Mouse (Mus musculus): ENCODE data around the gene Myl9. TPM values are rescaled to one million over a fixed set of nuclear protein-coding genes. Genes with fewer than 3 reads are reported as not detected.

Myl9 gene
- total and polyA plus RNA-seq, 3 experiments, result 1.2 to 1.3 TPM; not detected in 1

- Histone ChIP-seq H3K9me3 (replicated peaks; ENCODE audit: insufficient read depth, low read length) (no peaks in the 10 kb centered on the region), H3K79me2 (ENCODE audit: control insufficient read depth, insufficient read depth, low read length, poor library complexity) (no peaks in the 10 kb centered on the region), H3K4me1 (ENCODE audit: control insufficient read depth in 1 of 2, insufficient read depth in 2 of 2, low read length in 2 of 2) (peaks cover under 1 to 7% of the 10 kb centered on the region in 2 experiments; a peak in 3 of 4 replicates), H3K36me3 (ENCODE audit: control insufficient read depth in 1 of 2, insufficient read depth in 2 of 2, low read length in 2 of 2) (peaks cover 0 to 5% of the 10 kb centered on the region in 2 experiments; a peak in 2 of 4 replicates), H3K27ac (ENCODE audit: control insufficient read depth, low read depth, low read length) (no peak overlapping the region), H3K4me3 (ENCODE audit: control insufficient read depth in 1 of 2, insufficient read depth in 1 of 2, low read depth in 2 of 2, low read length in 2 of 2) (no peak overlapping the region), H3K9ac (ENCODE audit: control insufficient read depth, low read depth, low read length, poor library complexity, severe bottlenecking) (no peak overlapping the region), H3K27me3 (ENCODE audit: control insufficient read depth in 1 of 2, insufficient read depth in 2 of 2, low read length in 2 of 2) (no peaks in the 10 kb centered on the region)
- no peak for DNase-seq (ENCODE audit: low read depth, low spot score)
- no peak for TF ChIP-seq ZC3H11A (IDR thresholded peaks at IDR 0.05; ENCODE audit: low read depth, low read length)
- TF ChIP-seq POLR2AphosphoS5 (IDR thresholded peaks at IDR 0.05; ENCODE audit: borderline replicate concordance, low read depth, low read length), result no peak
- TF ChIP-seq BHLHE40 (IDR thresholded peaks at IDR 0.05; ENCODE audit: borderline replicate concordance, low read depth, low read length), result no peak
- TF ChIP-seq E2F4 (IDR thresholded peaks at IDR 0.05; ENCODE audit: borderline replicate concordance, low read depth, low read length), result no peak
- no peak for TF ChIP-seq ZNF384 (IDR thresholded peaks at IDR 0.05; ENCODE audit: low read depth, low read length)
- no peak for TF ChIP-seq NRF1 (IDR thresholded peaks at IDR 0.05; ENCODE audit: insufficient read depth, low read depth, low read length, poor library complexity, severe bottlenecking)
- no peak for TF ChIP-seq CTCF (IDR thresholded peaks at IDR 0.05 in 2 of 3, conservative IDR thresholded peaks at IDR 0.05 in 1 of 3; ENCODE audit: control insufficient read depth in 1 of 3, insufficient read depth in 1 of 3, low read depth in 2 of 3, low read length in 3 of 3, poor library complexity in 1 of 3, severe bottlenecking in 1 of 3)
- no peak for TF ChIP-seq UBTF (IDR thresholded peaks at IDR 0.05; ENCODE audit: borderline replicate concordance, insufficient read depth, low read depth, low read length)
These were observed 38.4 kb upstream of the Myl9 start for GRCm38 (mm10) chr2:156736846-156737245.

- H3K9ac ChIP-seq (ENCODE audit: control insufficient read depth, low read depth, low read length, poor library complexity, severe bottlenecking), result no peak overlapping the region
- H3K27me3 ChIP-seq (ENCODE audit: control insufficient read depth in 1 of 2, insufficient read depth in 2 of 2, low read length in 2 of 2), result no peaks in the 10 kb centered on the region
- no peak for DNase-seq (ENCODE audit: low read depth, low spot score)
- H3K36me3 ChIP-seq (ENCODE audit: control insufficient read depth in 1 of 2, insufficient read depth in 2 of 2, low read length in 2 of 2), result no peaks in the 10 kb centered on the region
- H3K4me1 ChIP-seq (ENCODE audit: control insufficient read depth in 1 of 2, insufficient read depth in 2 of 2, low read length in 2 of 2), result no peaks in the 10 kb centered on the region
- TF ChIP-seq USF1 (IDR thresholded peaks at IDR 0.05; ENCODE audit: low read depth, low read length) (no peak), CTCF (IDR thresholded peaks at IDR 0.05 in 2 of 3, conservative IDR thresholded peaks at IDR 0.05 in 1 of 3; ENCODE audit: control insufficient read depth in 1 of 3, insufficient read depth in 1 of 3, low read depth in 2 of 3, low read length in 3 of 3, poor library complexity in 1 of 3, severe bottlenecking in 1 of 3) (no peak), MAZ (IDR thresholded peaks at IDR 0.05; ENCODE audit: low read depth, low read length) (no peak), UBTF (IDR thresholded peaks at IDR 0.05; ENCODE audit: borderline replicate concordance, insufficient read depth, low read depth, low read length) (no peak), KAT2A (conservative IDR thresholded peaks at IDR 0.05; ENCODE audit: low read depth, low read length) (no peak), MAFK (IDR thresholded peaks at IDR 0.05; ENCODE audit: borderline replicate concordance, low read depth, low read length) (no peak), GABPA (IDR thresholded peaks at IDR 0.05; ENCODE audit: low read depth, low read length) (no peak), SMC3 (IDR thresholded peaks at IDR 0.05; ENCODE audit: low read depth, low read length) (no peak), POLR2AphosphoS2 (IDR thresholded peaks at IDR 0.05; ENCODE audit: low read length) (no peak), ZKSCAN1 (IDR thresholded peaks at IDR 0.05; ENCODE audit: low read depth, low read length) (no peak), GATA1 (IDR thresholded peaks at IDR 0.05; ENCODE audit: low read depth, low read length) (no peak), E2F4 (IDR thresholded peaks at IDR 0.05; ENCODE audit: borderline replicate concordance, low read depth, low read length) (no peak), MYC (IDR thresholded peaks at IDR 0.05; ENCODE audit: low read depth, low read length) (no peak), POLR2A (IDR thresholded peaks at IDR 0.05; ENCODE audit: control insufficient read depth in 1 of 2, insufficient read depth in 1 of 2, low read depth in 1 of 2, low read length in 2 of 2, poor library complexity in 1 of 2) (no peak), MEF2A (IDR thresholded peaks at IDR 0.05; ENCODE audit: extremely low read depth, insufficient replicate concordance, low read depth, low read length, poor library complexity, severe bottlenecking) (no peak), BHLHE40 (IDR thresholded peaks at IDR 0.05; ENCODE audit: borderline replicate concordance, low read depth, low read length) (no peak)
- H3K4me3 ChIP-seq (ENCODE audit: control insufficient read depth in 1 of 2, insufficient read depth in 1 of 2, low read depth in 2 of 2, low read length in 2 of 2), result no peak overlapping the region
- H3K9me3 ChIP-seq (replicated peaks; ENCODE audit: insufficient read depth, low read length), result no peaks in the 10 kb centered on the region
- no peak overlapping the region for H3K27ac ChIP-seq (ENCODE audit: control insufficient read depth, low read depth, low read length)
- no peaks in the 10 kb centered on the region for H3K79me2 ChIP-seq (ENCODE audit: control insufficient read depth, insufficient read depth, low read length, poor library complexity)
These were observed 37.2 kb upstream of the Myl9 start for GRCm38 (mm10) chr2:156737976-156738375.
